Mouse (Mus musculus) thymus, postnatal 14 days (tissue): ENCODE results near the gene Celsr1.

Source experiments
- DNase-seq: peaks from one replicate; pipeline ENCODE4 v3.0.0; 2021

Gene Celsr1

DNA sequence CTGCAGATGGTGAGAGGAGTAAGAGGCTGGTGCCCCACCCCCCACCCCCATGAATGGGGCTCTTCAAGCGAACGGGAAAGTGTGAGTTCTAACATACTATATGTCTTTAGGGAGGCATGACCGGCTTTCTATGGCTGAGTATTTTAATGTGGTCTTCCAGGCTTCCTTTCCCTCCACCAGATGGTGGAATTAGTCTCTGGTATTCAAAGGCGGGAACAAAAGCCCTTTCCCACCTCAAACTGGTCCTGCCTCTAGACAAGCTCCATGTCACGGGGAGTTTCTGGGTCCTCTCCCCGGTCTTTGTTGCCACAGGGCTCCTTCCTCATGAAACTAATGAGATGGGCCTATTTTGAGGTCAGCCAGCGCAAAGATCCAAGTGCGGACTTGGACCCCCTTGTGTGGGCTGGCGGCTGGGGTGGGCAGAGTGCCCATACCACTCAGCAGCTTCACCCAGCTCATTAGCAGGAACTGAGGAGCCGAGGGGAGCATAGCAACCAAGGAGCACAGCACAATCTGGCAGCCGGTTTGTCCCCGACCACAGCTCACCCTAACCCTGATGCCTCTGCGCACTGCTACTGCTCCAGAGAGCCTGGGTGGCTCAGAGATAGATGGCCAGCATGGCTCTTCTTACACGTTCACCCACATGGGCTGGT, 39.5 kb downstream of the Celsr1 start:
- DNase-seq, result no peak

DNA sequence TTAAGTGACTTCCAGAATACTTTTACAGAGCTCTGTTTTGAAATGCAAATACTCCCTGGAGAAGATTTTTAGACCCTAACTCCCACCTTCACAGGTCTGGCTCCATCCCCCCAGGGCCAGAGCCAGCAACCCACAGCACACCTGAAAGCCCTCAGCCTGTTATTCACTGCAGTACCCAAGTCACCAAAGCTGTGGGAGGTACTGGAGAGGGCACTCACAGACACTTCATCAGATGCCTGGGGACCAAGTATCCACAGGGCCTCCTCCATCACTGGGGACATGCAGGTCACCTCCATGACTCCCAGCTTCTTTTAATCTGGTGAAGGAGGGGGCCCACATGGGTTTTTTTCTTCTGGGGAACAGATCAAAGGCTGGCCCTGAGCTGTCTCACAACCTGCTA, 40.2 kb downstream of the Celsr1 start:
- no peak for DNase-seq

DNA sequence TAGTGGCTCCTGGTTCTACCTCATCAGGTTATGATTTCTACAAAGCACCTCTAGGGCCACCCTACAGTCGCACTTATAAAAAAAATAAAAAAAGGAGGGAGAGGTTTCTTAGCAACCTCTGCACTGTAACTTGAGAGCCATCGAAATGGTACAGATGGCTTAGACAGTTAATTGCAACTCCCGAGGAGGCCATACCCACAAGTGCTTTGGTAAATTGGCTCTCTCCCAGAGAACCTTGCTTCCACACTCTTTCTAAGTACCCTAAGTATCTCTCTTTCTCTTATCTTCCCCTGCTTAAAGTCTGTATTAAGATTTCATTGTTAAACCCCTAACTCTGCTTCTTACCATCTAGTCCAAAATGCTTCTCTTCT, 41.5 kb downstream of the Celsr1 start:
- DNase-seq, result no peak

- no peak for DNase-seq
Observed at GRCm38 (mm10) chr15:85991453-85992124, 42.0 kb downstream of the Celsr1 start.

DNA sequence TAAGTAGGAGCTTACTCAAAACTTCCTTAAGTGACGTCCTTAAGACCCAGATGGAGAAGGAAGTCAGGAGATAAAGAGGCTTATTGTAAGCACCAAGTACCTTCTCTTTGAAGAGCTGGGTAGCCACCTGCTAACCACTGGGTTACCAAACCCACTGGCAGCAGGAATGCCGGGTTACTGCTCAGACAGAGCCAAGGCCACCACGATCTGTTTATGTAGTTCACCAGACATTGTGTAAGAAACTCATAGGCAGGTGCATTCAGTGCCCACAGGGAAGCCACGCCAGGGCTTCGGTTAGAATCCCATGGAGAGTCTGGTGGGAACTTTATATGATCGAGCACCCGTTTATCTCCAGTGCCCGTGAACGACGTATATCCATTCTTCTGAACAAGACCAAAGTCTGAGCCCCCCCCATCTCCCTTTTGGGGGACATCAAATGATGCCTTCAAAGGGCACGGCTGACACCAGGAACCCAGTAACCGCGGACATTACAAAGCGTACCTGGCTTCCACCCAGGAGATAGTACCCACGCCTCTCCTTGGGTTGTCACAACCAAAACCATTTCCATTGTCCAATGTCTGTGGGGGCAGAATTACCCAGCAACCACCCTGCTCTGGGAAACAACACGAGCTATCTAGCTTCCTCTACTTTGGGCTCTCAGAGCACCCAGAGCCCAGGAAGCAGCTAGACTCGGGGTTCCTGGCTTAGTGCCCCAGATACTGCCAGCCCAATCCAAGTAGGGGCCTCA, 42.7 kb downstream of the Celsr1 start:
- DNase-seq, result no peak

DNA sequence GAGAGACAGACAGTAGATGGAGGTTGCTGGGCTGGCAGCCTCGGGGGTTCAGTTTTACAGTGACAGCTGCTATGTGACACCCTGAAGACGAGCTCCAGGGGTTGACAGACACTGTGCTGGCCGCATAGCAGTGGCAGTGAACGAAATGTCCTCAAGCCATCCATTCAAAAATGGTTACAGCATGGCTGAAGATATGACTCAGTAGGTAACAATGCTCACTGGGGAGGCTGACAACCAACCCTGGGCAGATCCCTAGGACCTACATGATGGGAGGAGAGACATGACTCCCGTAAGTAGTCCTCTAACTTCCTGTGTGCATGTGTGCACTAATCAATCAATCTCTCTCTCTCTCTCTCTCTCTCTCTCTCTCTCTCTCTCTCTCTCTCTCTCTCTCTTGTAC, 45.7 kb downstream of the Celsr1 start:
- DNase-seq, result no peak

- no peak for DNase-seq
Observed at GRCm38 (mm10) chr15:85986170-85986569, 47.4 kb downstream of the Celsr1 start.

GRCm38 (mm10) chr15:85985601-85986000, 48.0 kb downstream of the Celsr1 start:
- DNase-seq, result no peak

GRCm38 (mm10) chr15:85983131-85983530, 50.4 kb downstream of the Celsr1 start:
- DNase-seq, result peak; percentile 63

DNA sequence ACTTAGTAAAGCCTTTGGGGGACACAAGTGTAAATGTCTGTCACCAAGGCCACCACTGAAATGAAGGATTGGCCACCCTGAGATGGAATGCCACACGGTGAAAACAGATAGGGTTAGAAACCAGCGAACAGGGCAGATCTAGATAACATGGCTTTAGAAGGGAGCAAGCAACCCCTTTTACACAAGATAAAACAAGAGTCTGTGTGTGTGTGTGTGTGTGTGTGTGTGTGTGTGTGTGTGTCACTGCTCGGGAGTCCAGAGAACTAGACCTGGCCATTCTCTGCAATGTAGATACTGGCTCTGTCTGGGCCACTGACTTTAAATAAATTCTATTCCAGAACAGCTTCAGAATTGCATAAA, 51.2 kb downstream of the Celsr1 start:
- no peak for DNase-seq

DNA sequence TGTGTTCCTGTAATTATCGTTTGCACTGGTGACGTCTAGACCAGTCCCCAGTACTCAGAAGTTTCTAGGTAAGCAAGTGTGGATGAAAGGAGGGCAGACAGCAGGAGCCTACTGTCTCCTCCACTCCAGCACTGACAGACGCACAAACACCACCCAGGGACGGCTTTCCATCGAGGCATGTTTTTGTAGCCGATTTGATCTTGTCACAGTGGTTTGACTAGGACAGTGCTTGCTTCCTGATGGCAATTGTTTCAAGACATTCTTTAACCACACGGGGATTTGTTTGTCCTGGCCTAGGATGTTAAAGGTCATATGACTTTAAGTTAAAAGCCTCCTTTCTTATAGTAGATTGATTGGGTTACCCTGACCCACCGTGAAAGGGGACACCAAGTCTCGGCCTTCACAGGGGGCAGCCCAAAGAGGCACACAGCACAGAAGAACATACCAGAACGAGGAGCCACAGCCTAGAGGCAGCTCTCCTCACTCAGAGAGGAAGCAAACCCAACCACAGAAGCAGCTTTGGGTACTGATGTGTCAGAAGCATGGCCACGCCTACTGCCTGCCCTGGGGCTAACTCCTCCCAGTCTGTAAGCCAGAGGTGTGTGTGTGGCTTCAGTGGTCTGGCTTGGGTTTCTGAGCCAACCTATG, 51.7 kb downstream of the Celsr1 start:
- DNase-seq, result peak; percentile 90

GRCm38 (mm10) chr15:85977086-85977485, 56.5 kb downstream of the Celsr1 start:
- no peak for DNase-seq

GRCm38 (mm10) chr15:85975746-85976145, 57.8 kb downstream of the Celsr1 start:
- DNase-seq, result no peak

- no peak for DNase-seq
Observed at GRCm38 (mm10) chr15:85971596-85971995, 62.0 kb downstream of the Celsr1 start.

DNA sequence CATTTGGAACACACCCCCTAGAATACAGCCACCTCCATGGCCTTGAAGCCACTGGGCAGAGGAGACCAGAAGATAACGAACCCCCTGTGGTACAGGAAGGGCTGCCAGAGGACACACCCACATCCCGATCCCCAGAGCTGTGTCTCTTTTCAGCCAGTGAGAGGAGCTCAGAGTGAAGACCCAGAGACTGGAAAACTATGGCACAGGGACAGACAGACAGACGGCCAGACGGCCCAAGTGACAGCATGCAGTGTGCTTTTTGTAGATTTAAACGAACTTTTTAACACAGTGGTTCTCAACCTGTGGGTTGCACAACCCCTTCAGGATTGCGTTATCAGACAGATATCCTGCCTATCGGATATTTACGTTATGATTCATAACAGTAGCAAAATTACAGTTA, 63.1 kb downstream of the Celsr1 start:
- DNase-seq, result no peak

DNA sequence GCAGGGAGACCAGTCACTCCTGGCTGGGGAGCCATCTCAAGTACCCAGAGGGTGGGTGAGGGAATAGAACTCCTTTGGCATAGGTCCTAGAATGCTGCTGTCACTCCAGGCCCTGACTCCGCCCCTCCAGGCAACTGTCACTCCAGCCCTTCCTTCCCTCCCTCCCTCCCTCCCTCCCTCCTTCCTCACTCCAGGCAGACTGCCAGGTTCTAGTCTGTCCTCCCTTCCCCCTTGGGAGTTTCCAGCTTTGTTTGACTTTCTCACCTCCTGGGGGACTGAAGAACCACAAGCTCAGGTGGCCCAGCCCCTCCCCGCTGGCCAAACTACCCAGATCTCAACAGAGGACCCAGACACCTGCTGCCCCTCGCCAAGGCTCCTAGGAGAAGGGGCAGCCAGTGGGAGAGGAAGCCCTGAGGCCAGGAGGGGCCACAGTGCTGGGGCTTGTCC, 63.8 kb downstream of the Celsr1 start:
- DNase-seq, result no peak

GRCm38 (mm10) chr15:85969291-85969690, 64.3 kb downstream of the Celsr1 start:
- DNase-seq, result no peak

GRCm38 (mm10) chr15:85966032-85966431, 67.5 kb downstream of the Celsr1 start:
- DNase-seq, result no peak

- DNase-seq, result no peak
Observed at GRCm38 (mm10) chr15:85963279-85963840, 70.2 kb downstream of the Celsr1 start.

- DNase-seq, result no peak
Observed at GRCm38 (mm10) chr15:85962691-85963090, 70.9 kb downstream of the Celsr1 start.

DNA sequence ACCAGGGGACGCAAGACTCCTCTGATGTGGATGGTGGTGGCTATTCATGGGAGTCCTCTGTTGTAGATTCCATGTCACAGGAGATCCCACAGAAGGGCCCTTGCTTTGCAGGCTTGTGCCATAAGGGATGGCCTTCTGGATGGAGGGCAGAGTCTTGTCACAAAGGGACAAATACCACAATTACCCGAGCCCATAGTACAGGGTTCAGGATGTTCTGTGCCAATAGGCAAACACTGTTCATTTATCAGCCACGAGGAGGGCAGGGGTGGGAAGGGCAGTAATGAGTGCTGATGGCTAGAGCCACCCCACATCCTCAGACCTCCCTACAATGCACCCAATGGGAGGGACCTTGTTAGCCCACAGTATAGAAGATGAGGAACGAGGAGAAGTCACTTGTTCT, 71.9 kb downstream of the Celsr1 start:
- no peak for DNase-seq

GRCm38 (mm10) chr15:85961131-85961530, 72.4 kb downstream of the Celsr1 start:
- DNase-seq, result peak; percentile 40

DNA sequence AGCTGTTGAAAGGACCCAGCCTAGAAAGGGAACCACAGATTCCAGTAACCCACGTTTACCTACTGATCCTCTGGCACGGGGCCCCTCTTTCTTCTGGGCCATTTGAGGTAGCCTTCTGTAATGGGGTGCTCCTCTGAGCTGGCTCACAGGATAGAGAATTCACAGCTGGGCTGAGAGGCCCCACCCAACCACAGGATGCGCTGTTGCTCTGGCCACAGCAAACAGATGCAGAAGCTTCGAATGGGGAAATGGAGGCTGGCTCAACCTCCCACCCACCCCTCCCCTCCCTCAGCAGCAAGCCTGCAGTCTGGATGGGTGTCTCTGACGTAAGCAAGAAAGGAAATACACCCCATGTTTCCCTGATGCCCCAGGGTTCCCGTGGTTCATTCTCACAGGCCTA, 77.4 kb downstream of the Celsr1 start:
- DNase-seq, result peak; percentile 51
